Mouse (Mus musculus): Measurements from ENCODE around the gene Accs. TPM values are rescaled to one million over a fixed set of nuclear protein-coding genes. Genes with fewer than 3 reads are reported as not detected.

Accs gene
- total and polyA plus RNA-seq, 3 experiments: 5.7 to 6.7 (median 6.2) TPM

DNA sequence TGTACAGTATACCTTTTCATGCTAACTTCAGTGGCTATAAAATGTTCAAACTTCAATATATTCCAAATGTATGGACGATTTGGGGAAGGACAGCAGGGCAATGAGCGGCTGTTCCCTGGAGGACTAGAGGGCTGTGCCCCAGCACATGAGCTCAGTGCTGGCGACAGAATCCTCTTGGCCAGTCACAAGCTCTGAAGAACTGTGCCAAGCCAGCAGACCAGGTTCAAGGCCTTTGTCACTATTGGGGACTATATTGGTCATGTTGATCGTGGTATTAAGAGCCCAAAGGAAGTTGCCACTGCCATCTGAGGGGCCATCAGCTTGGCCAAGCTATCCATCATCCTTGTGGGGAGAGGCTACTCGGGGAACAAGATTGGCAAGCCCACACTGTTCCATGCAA lies 55.4 kb downstream of the Accs start:
- H3K4me2 ChIP-seq (ENCODE audit: insufficient read depth, low read depth, poor library complexity, severe bottlenecking): no peak overlapping the region
- no peak overlapping the region for H3K27ac ChIP-seq (ENCODE audit: insufficient read depth, low read depth)
- H3K79me2 ChIP-seq (replicated peaks; ENCODE audit: control insufficient read depth, extremely low read depth, insufficient read depth, poor library complexity, severe bottlenecking): no peaks in the 10 kb centered on the region
- dilution Hi-C loops (cut with MboI; ENCODE audit: extremely low pct_ligation_motif_present, extremely low pct_unique_long_range_greater_than_20kb, low sequenced_read_pairs) (no loop called here), in situ Hi-C loops (cut with MboI; ENCODE audit: low pct_ligation_motif_present, low pct_unique_long_range_greater_than_20kb, low sequenced_read_pairs) (no loop called here)
- peaks cover 0 to 5% of the 10 kb centered on the region in 2 experiments; a peak in 3 of 4 replicates for H3K4me1 ChIP-seq (ENCODE audit: control insufficient read depth in 1 of 2, insufficient read depth in 2 of 2)
- TF ChIP-seq JUN (IDR thresholded peaks at IDR 0.05; ENCODE audit: insufficient read depth, low read depth, low read length) (no peak), POLR2A (IDR thresholded peaks at IDR 0.05; ENCODE audit: low read depth, low read length) (no peak), NRF1 (IDR thresholded peaks at IDR 0.05; ENCODE audit: low read depth, low read length) (no peak), ZKSCAN1 (IDR thresholded peaks at IDR 0.05; ENCODE audit: borderline replicate concordance, low read depth, low read length) (no peak), ETS1 (conservative IDR thresholded peaks at IDR 0.05; ENCODE audit: low read depth, low read length) (no peak), EP300 (IDR thresholded peaks at IDR 0.05; ENCODE audit: low read length) (no peak), MAX (IDR thresholded peaks at IDR 0.05; ENCODE audit: low read length) (no peak), BHLHE40 (IDR thresholded peaks at IDR 0.05; ENCODE audit: low read depth, low read length) (no peak), TCF12 (IDR thresholded peaks at IDR 0.05; ENCODE audit: low read depth, low read length) (no peak), UBTF (IDR thresholded peaks at IDR 0.05; ENCODE audit: low read depth, low read length) (no peak), E2F4 (IDR thresholded peaks at IDR 0.05; ENCODE audit: insufficient replicate concordance, low read depth, low read length) (no peak), SIN3A (IDR thresholded peaks at IDR 0.05; ENCODE audit: low read length) (no peak), IRF4 (IDR thresholded peaks at IDR 0.05; ENCODE audit: low read depth, low read length) (no peak), SMC3 (IDR thresholded peaks at IDR 0.05; ENCODE audit: low read depth, low read length) (no peak), CHD1 (IDR thresholded peaks at IDR 0.05; ENCODE audit: low read depth, low read length) (no peak), NELFE (IDR thresholded peaks at IDR 0.05; ENCODE audit: low read depth, low read length) (no peak), CHD2 (IDR thresholded peaks at IDR 0.05; ENCODE audit: low read length) (no peak), MAFK (IDR thresholded peaks at IDR 0.05; ENCODE audit: insufficient replicate concordance, low read length) (no peak), USF2 (conservative IDR thresholded peaks at IDR 0.05; ENCODE audit: low read depth, low read length) (no peak), MAZ (IDR thresholded peaks at IDR 0.05; ENCODE audit: low read depth, low read length) (no peak)
- no peak for DNase-seq (ENCODE audit: extremely low read depth)
- H3K9me3 ChIP-seq (replicated peaks; ENCODE audit: low read length): no peaks in the 10 kb centered on the region
- no peaks in the 10 kb centered on the region for H3K27me3 ChIP-seq (replicated peaks)
- no peak overlapping the region for H3K9ac ChIP-seq (ENCODE audit: insufficient read depth, low read depth)
- H3K36me3 ChIP-seq (replicated peaks in 1 of 2; ENCODE audit: control insufficient read depth in 1 of 2, insufficient read depth in 1 of 2, low read length in 1 of 2): peaks cover 43 to 87% of the 10 kb centered on the region in 2 experiments
- no peak overlapping the region for H3K4me3 ChIP-seq (replicated peaks in 1 of 3; ENCODE audit: low read depth in 2 of 3, low read length in 2 of 3, poor library complexity in 1 of 3)
